Mouse (Mus musculus) adrenal gland, postnatal 4 days (tissue): Measurements from ENCODE around the gene Prss45. TPM values are rescaled to one million over a fixed set of nuclear protein-coding genes. Genes with fewer than 3 reads are reported as not detected.

ENCODE experiments used
- total RNA-seq, 2 experiments: library from RNA; stranded (reverse); gene quantifications; 2 replicates each; pipeline ENCODE4 v1.2.3; 2021

Gene Prss45
- total RNA-seq, 2 experiments from 2014 or later = not detected

Other genes starting within 250 kb of the Prss45 start
- 10 to 100 TPM; 16.0 to 17.9 TPM for gene Nradd, start 210.1 kb upstream of the Prss45 start, total RNA-seq
- 10 to 100 TPM in 1 of 2 experiments, 1 to 10 TPM in 1; 8.9 to 11.8 TPM for gene Nbeal2, start 180.4 kb upstream of the Prss45 start, total RNA-seq
- 10 to 100 TPM; 65.9 to 74.9 TPM for gene Ccdc12, start 178.1 kb upstream of the Prss45 start, total RNA-seq
- 1 to 10 TPM; 2.9 to 9.8 TPM for gene Myl3, start 92.7 kb upstream of the Prss45 start, total RNA-seq
- 10 to 100 TPM; 18.0 to 37.9 TPM for gene Pth1r, start 87.4 kb upstream of the Prss45 start, total RNA-seq
- gene Prss42, start 36.4 kb upstream of the Prss45 start, total RNA-seq = not detected
- gene Prss44, start 20.6 kb upstream of the Prss45 start, total RNA-seq = not detected
- gene Prss43, start 7.9 kb upstream of the Prss45 start, total RNA-seq = not detected
- not detected for gene Prss46, start 9.9 kb downstream of the Prss45 start, total RNA-seq
- under 1 TPM in 1 of 2 experiments, not detected in 1; 0.34 TPM for gene Prss50, start 23.4 kb downstream of the Prss45 start, total RNA-seq
- gene Als2cl, start 45.3 kb downstream of the Prss45 start, total RNA-seq = 10 to 100 TPM; 22.0 to 22.5 TPM
- 1 to 10 TPM; 1.9 to 3.5 TPM for gene Tmie, start 45.5 kb downstream of the Prss45 start, total RNA-seq
- gene Fam240a, start 82.3 kb downstream of the Prss45 start, total RNA-seq = not detected
- gene Tdgf1, start 111.6 kb downstream of the Prss45 start, total RNA-seq = under 1 TPM in 1 of 2 experiments, not detected in 1; 0.17 TPM
- 1 to 10 TPM; 3.8 to 3.9 TPM for gene Lrrc2, start 117.0 kb downstream of the Prss45 start, total RNA-seq
- 1 to 10 TPM; 2.1 to 7.6 TPM for gene Rtp3, start 156.0 kb downstream of the Prss45 start, total RNA-seq
- gene Ltf, start 184.7 kb downstream of the Prss45 start, total RNA-seq = 10 to 100 TPM; 17.6 to 44.5 TPM
- 1 to 10 TPM; 4.3 to 4.8 TPM for gene Ccrl2, start 222.9 kb downstream of the Prss45 start, total RNA-seq